Comparison of ENCODE assay signal across 9 mouse cellular contexts in genomic region chrX:164419955-164420354, GRCm38 (mm10). TPM values are rescaled to one million over a fixed set of nuclear protein-coding genes. Genes with fewer than 3 reads are reported as not detected.
DNase-seq lines count a peak whose midpoint lies in the region; ATAC-seq and TF ChIP-seq lines count a peak whose summit lies in the region.
"Had no signal": no experiment of that assay in that cellular context is flagged by ENCODE, and none has a peak within 500 bp of the region (broad histone marks: within the 10 kb centered on the region; RNA-seq: fewer than 3 reads in every experiment).

No protein-coding gene starts in this region.

- no peak for TF ChIP-seq POLR2A in lung, adult 2 months (IDR thresholded peaks at IDR 0.05; ENCODE audit: borderline replicate concordance, extremely low read depth, low read depth, low read length)

- peak overlapping the region; percentile 54 for H3K9ac ChIP-seq in embryonic facial prominence, embryonic 15.5 days
- peak overlapping the region; percentile 61 for H3K9ac ChIP-seq in limb, embryonic 11.5 days (ENCODE audit: low read length)
- H3K9ac ChIP-seq in neural tube, embryonic 15.5 days (replicated peaks), result peak overlapping the region; percentile 55

- no peaks in the 10 kb centered on the region for H3K9me3 ChIP-seq in embryonic facial prominence, embryonic 15.5 days (replicated peaks)
- H3K9me3 ChIP-seq in limb, embryonic 11.5 days (ENCODE audit: control insufficient read depth, low read length), result no peaks in the 10 kb centered on the region
- H3K9me3 ChIP-seq in neural tube, embryonic 15.5 days (replicated peaks), result no peaks in the 10 kb centered on the region

- H3K4me3 ChIP-seq in lung, adult 2 months (replicated peaks; ENCODE audit: extremely low read depth, low read depth, low read length), result peak overlapping the region; percentile 98
- H3K4me3 ChIP-seq in embryonic facial prominence, embryonic 15.5 days (replicated peaks), result peak overlapping the region; percentile 59
- peak overlapping the region; percentile 54 for H3K4me3 ChIP-seq in limb, embryonic 11.5 days (ENCODE audit: low read depth, low read length)
- peak overlapping the region; percentile 55 for H3K4me3 ChIP-seq in neural tube, embryonic 15.5 days (replicated peaks)

- 26% methylated on average over 13 of the region's 13 CpGs for WGBS in lung, adult 2 months
- WGBS in embryonic facial prominence, embryonic 15.5 days, result 15% methylated on average over 13 of the region's 13 CpGs
- 16% methylated on average over 13 of the region's 13 CpGs for WGBS in limb, embryonic 11.5 days
- 25% methylated on average over 13 of the region's 13 CpGs for WGBS in neural tube, embryonic 15.5 days

- no peak for DNase-seq in lung, adult 2 months
- no peak for DNase-seq in lung, postnatal 14 days
- DNase-seq in limb, embryonic 11.5 days (ENCODE audit: low spot score), result no peak
- DNase-seq in adrenal gland, postnatal 25 days, result no peak
- no peak for DNase-seq in gastrocnemius, postnatal 4 days (ENCODE audit: low spot score in 2 of 2)
- DNase-seq in kidney, postnatal 4 days, result no peak

- TF ChIP-seq CTCF in lung, adult 2 months (IDR thresholded peaks at IDR 0.05; ENCODE audit: insufficient read depth, low read length), result no peak

- H3K27ac ChIP-seq in embryonic facial prominence, embryonic 15.5 days (replicated peaks), result peak overlapping the region; percentile 76
- H3K27ac ChIP-seq in limb, embryonic 11.5 days (replicated peaks; ENCODE audit: low read depth, low read length), result no peak overlapping the region
- peak overlapping the region; percentile 77 for H3K27ac ChIP-seq in neural tube, embryonic 15.5 days (replicated peaks)

- peaks cover 5% of the 10 kb centered on the region; the same call in 1 of the 2 replicates for H3K36me3 ChIP-seq in embryonic facial prominence, embryonic 15.5 days
- no peaks in the 10 kb centered on the region for H3K36me3 ChIP-seq in limb, embryonic 11.5 days (ENCODE audit: control insufficient read depth, insufficient read depth, low read length)
- no peaks in the 10 kb centered on the region for H3K36me3 ChIP-seq in neural tube, embryonic 15.5 days

- no peaks in the 10 kb centered on the region for H3K27me3 ChIP-seq in embryonic facial prominence, embryonic 15.5 days
- peaks cover 2% of the 10 kb centered on the region; the same call in 1 of the 2 replicates for H3K27me3 ChIP-seq in limb, embryonic 11.5 days (ENCODE audit: control insufficient read depth, insufficient read depth, low read length)
- peaks cover 9% of the 10 kb centered on the region; the same call in 1 of the 2 replicates for H3K27me3 ChIP-seq in neural tube, embryonic 15.5 days (replicated peaks)

- H3K4me2 ChIP-seq in embryonic facial prominence, embryonic 15.5 days (replicated peaks), result peak overlapping the region; percentile 50
- H3K4me2 ChIP-seq in limb, embryonic 11.5 days (ENCODE audit: low read depth, severe bottlenecking), result peak overlapping the region; percentile 33
- H3K4me2 ChIP-seq in neural tube, embryonic 15.5 days, result peak overlapping the region; percentile 60

- peak; percentile 5 for ATAC-seq in embryonic facial prominence, embryonic 15.5 days (ENCODE audit: insufficient number of reproducible peaks, low FRiP score, low TSS enrichment, low read depth)
- no peak for ATAC-seq in limb, embryonic 11.5 days (ENCODE audit: insufficient number of reproducible peaks, low FRiP score, low TSS enrichment, low read depth)
- peak; percentile 51 for ATAC-seq in neural tube, embryonic 15.5 days (ENCODE audit: low FRiP score)

- H3K4me1 ChIP-seq in lung, adult 2 months (ENCODE audit: control insufficient read depth, insufficient read depth, low read length), result no peaks in the 10 kb centered on the region
- H3K4me1 ChIP-seq in embryonic facial prominence, embryonic 15.5 days, result no peaks in the 10 kb centered on the region
- H3K4me1 ChIP-seq in limb, embryonic 11.5 days (ENCODE audit: control insufficient read depth, insufficient read depth, low read length), result no peaks in the 10 kb centered on the region
- H3K4me1 ChIP-seq in neural tube, embryonic 15.5 days, result peaks cover 7% of the 10 kb centered on the region

RNA-seq across cellular contexts. Expression of gene Piga, which starts 0.4 kb away (rescaled TPM):
- 1.9 and 3.7 TPM in 2 replicates for polyA plus RNA-seq in lung, adult 2 months (2012; rRNA removed)
- polyA plus RNA-seq in embryonic facial prominence, embryonic 15.5 days (2015; fragmentation: Nextera tagmentation; extraction: Ambion mirVana), result 11.9 and 12.7 TPM in 2 replicates
- 19.5 and 20.1 TPM in 2 replicates for polyA plus RNA-seq in limb, embryonic 11.5 days (2014; fragmentation: Nextera tagmentation; extraction: Ambion mirVana)
- polyA plus RNA-seq in neural tube, embryonic 15.5 days (2015; fragmentation: Nextera tagmentation; extraction: Ambion mirVana), result 5.0 and 7.7 TPM in 2 replicates
- 8.2 and 9.0 TPM in 2 replicates for total RNA-seq in adrenal gland, postnatal 25 days (2021)
- total RNA-seq in gastrocnemius, postnatal 4 days (2021), result 1 to 10 TPM; 3.2 to 5.1 TPM

RNA-seq across cellular contexts. Expression of gene Asb11, which starts 16.8 kb away (rescaled TPM):
- polyA plus RNA-seq in lung, adult 2 months (2012; rRNA removed), result 0.62 and 3.0 TPM in 2 replicates
- 0.32 TPM in 1 of 2 replicates, not detected in the other for polyA plus RNA-seq in embryonic facial prominence, embryonic 15.5 days (2015; fragmentation: Nextera tagmentation; extraction: Ambion mirVana)
- polyA plus RNA-seq in limb, embryonic 11.5 days (2014; fragmentation: Nextera tagmentation; extraction: Ambion mirVana), result 0.11 TPM in 1 of 2 replicates, not detected in the other
- not detected in 2 replicates for polyA plus RNA-seq in neural tube, embryonic 15.5 days (2015; fragmentation: Nextera tagmentation; extraction: Ambion mirVana)
- total RNA-seq in adrenal gland, postnatal 25 days (2021), result not detected in 2 replicates
- total RNA-seq in gastrocnemius, postnatal 4 days (2021), result 1 to 10 TPM; 5.3 to 7.7 TPM
- polyA plus RNA-seq: brain, embryonic 14.5 days had no signal

RNA-seq across cellular contexts. Expression of gene Vegfd, which starts 46.8 kb away (rescaled TPM):
- 14.0 and 23.2 TPM in 2 replicates for polyA plus RNA-seq in lung, adult 2 months (2012; rRNA removed)
- 7.8 and 8.7 TPM in 2 replicates for polyA plus RNA-seq in embryonic facial prominence, embryonic 15.5 days (2015; fragmentation: Nextera tagmentation; extraction: Ambion mirVana)
- polyA plus RNA-seq in limb, embryonic 11.5 days (2014; fragmentation: Nextera tagmentation; extraction: Ambion mirVana), result 4.9 and 5.4 TPM in 2 replicates
- polyA plus RNA-seq in neural tube, embryonic 15.5 days (2015; fragmentation: Nextera tagmentation; extraction: Ambion mirVana), result 0.36 and 1.4 TPM in 2 replicates
- 44.5 and 52.7 TPM in 2 replicates for total RNA-seq in adrenal gland, postnatal 25 days (2021)
- total RNA-seq in gastrocnemius, postnatal 4 days (2021), result 1 to 10 TPM; 2.7 to 3.9 TPM
